Mouse (Mus musculus) limb, embryonic 10.5 days (tissue): Measurements from ENCODE around the gene Akr1b3. TPM values are rescaled to one million over a fixed set of nuclear protein-coding genes. Genes with fewer than 3 reads are reported as not detected.
"Not testable (repeated sequence)": the region's sequence is repeated elsewhere in the genome, so short reads cannot be mapped to it uniquely, and the experiment has no call there.

Source experiments
- DNase-seq: peaks from one replicate; pipeline ENCODE4 v3.0.0-alpha.2; 2017; ENCODE audit warnings: low spot score
- H3K27ac ChIP-seq: fragments of 300-500 bp; sonication (generic); 2 replicates; pipeline ENCODE4 v1.5.1; 2016; ENCODE audit warnings: mild to moderate bottlenecking
- H3K27me3 ChIP-seq: fragments of 300-500 bp; sonication (generic); 2 replicates; pipeline ENCODE4 v1.6.1; 2016; ENCODE audit warnings: low read depth, mild to moderate bottlenecking; ENCODE audit not compliant: poor library complexity, severe bottlenecking
- H3K36me3 ChIP-seq: fragments of 300-500 bp; sonication (generic); 2 replicates; pipeline ENCODE4 v1.6.1; 2016; ENCODE audit warnings: mild to moderate bottlenecking, moderate library complexity
- H3K4me1 ChIP-seq: fragments of 300-500 bp; sonication (generic); 2 replicates; pipeline ENCODE4 v1.6.1; 2016
- H3K4me3 ChIP-seq: fragments of 300-500 bp; sonication (generic); 2 replicates; pipeline ENCODE4 v1.5.1; 2016; ENCODE audit warnings: mild to moderate bottlenecking, moderate library complexity
- H3K9me3 ChIP-seq: fragments of 300-500 bp; sonication (generic); replicated peaks from 2 replicates; pipeline ENCODE4 v1.6.1; 2016; ENCODE audit warnings: mild to moderate bottlenecking
- WGBS: fragments of 180-500 bp; shearing (Covaris S2); methylation state at CpG from one replicate; pipeline ENCODE4 v1.1.7; 2016; 5-methylcytosine and 5-hydroxymethylcytosine counted together
- polyA plus RNA-seq: library from polyadenylated mRNA; unstranded; fragments of >200 nt; fragmentation: Nextera tagmentation; extraction: Ambion mirVana; gene quantifications from 2 replicates; pipeline ENCODE4 v1.2.1, GENCODE M21; 2016

The Akr1b3 gene
- polyA plus RNA-seq, 1 experiment from 2014 or later = 238 TPM

- WGBS = 21% methylated on average over 9 of the region's 9 CpGs
- Histone ChIP-seq H3K27me3 (no peaks in the 10 kb centered on the region), H3K4me1 (peaks cover 9% of the 10 kb centered on the region; the same call in 1 of the 2 replicates), H3K27ac (peak overlapping the region; percentile 19; the same call in 1 of the 2 replicates), H3K9me3 (no peaks in the 10 kb centered on the region), H3K36me3 (no peaks in the 10 kb centered on the region), H3K4me3 (no peak overlapping the region)
- DNase-seq = peak; percentile 53
Observed at GRCm38 (mm10) chr6:34344935-34345334, 27.7 kb upstream of the Akr1b3 start.

DNA sequence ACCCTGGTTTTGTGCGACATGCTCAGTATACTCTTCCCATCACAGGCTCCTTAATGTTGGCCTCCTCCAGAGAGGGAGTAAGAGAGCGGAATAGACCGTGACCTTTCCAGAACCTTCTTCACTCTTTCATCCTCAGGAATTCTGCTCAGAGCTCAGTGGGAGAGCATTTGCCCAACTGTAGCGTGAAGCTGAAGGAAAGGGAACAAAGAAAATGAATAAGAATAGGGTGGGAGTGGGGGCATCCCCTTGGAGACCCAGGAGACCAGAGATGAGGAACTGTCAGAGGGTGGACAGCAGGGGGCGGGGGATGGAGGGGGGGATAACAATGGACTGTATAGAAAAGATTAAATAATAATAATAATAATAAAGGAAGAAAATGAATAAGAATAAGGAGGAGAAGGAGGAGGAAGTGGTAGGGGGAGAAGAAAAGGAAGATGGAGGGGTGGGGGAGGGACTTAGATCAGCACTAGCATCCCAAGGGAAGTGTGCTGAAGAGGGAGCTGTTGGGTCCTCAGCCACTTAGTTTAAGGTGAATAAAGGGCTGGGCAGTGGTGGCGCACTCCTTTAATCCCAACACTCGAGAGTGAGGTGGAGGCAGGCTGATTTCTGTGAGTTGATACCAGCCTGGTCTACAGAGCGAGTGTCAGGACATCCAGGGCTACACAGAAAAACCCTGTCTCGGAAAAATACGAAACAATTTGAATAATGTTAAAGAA, 27.0 kb upstream of the Akr1b3 start:
- no peak for DNase-seq
- WGBS = 60% methylated on average over 10 of the region's 10 CpGs
- H3K36me3 ChIP-seq = no peaks in the 10 kb centered on the region
- H3K4me1 ChIP-seq = peaks cover 9% of the 10 kb centered on the region; the same call in 1 of the 2 replicates
- no peaks in the 10 kb centered on the region for H3K9me3 ChIP-seq
- no peaks in the 10 kb centered on the region for H3K27me3 ChIP-seq
- H3K27ac ChIP-seq = no peak overlapping the region
- no peak overlapping the region for H3K4me3 ChIP-seq

DNA sequence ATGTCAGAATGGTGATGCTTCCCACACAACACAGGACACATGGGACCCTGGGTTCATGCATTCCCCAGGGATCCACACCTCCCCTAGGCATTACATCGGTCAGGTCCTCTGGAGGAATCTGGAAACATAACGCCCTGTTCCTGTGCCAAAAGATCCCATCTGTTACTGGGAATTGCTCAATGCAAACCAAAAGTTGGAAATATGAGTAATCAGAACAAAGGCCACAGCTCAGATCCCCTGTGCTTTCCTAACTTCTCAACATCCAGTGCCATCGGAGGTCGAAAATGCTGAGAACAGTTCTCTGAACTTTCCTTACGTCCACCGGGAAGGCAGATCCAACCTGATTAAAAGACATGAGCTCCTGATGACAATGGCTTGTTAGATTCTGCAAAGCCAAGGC, 26.1 kb upstream of the Akr1b3 start:
- no peaks in the 10 kb centered on the region for H3K9me3 ChIP-seq
- no peak overlapping the region for H3K4me3 ChIP-seq
- H3K36me3 ChIP-seq = no peaks in the 10 kb centered on the region
- DNase-seq = no peak
- 91% methylated on average over 6 of the region's 6 CpGs for WGBS
- H3K4me1 ChIP-seq = peaks cover 9% of the 10 kb centered on the region; the same call in 1 of the 2 replicates
- H3K27ac ChIP-seq = no peak overlapping the region
- H3K27me3 ChIP-seq = no peaks in the 10 kb centered on the region

DNA sequence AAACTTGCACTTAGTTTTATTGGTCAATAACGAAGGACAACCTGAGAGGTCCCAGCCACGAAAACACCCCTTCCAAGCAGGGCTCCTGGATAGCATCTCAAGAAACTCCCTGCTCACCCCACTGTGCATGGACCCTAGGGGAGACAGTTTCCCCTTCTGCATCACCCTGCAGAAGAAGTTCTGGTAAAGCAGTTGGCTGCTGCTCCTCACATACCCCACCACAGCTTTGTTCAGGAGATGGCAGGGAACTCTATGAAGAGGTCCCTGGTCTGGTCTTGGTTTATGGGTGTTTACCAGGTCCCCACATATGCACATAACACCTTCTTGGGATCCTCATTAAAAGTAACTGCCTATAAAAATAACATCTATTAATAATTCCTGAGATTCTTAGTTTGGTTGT, 25.2 kb upstream of the Akr1b3 start:
- peaks cover 9% of the 10 kb centered on the region; the same call in 1 of the 2 replicates for H3K4me1 ChIP-seq
- no peak overlapping the region for H3K27ac ChIP-seq
- DNase-seq = no peak
- WGBS = 77% methylated on average over 2 of the region's 2 CpGs
- H3K27me3 ChIP-seq = no peaks in the 10 kb centered on the region
- no peaks in the 10 kb centered on the region for H3K9me3 ChIP-seq
- H3K36me3 ChIP-seq = no peaks in the 10 kb centered on the region
- H3K4me3 ChIP-seq = no peak overlapping the region

GRCm38 (mm10) chr6:34341991-34342390, 24.7 kb upstream of the Akr1b3 start:
- Histone ChIP-seq H3K9me3 (no peaks in the 10 kb centered on the region), H3K27me3 (no peaks in the 10 kb centered on the region), H3K4me1 (peaks cover 9% of the 10 kb centered on the region; the same call in 1 of the 2 replicates), H3K27ac (no peak overlapping the region), H3K4me3 (no peak overlapping the region), H3K36me3 (no peaks in the 10 kb centered on the region)
- 91% methylated on average over 4 of the region's 4 CpGs for WGBS
- no peak for DNase-seq

DNA sequence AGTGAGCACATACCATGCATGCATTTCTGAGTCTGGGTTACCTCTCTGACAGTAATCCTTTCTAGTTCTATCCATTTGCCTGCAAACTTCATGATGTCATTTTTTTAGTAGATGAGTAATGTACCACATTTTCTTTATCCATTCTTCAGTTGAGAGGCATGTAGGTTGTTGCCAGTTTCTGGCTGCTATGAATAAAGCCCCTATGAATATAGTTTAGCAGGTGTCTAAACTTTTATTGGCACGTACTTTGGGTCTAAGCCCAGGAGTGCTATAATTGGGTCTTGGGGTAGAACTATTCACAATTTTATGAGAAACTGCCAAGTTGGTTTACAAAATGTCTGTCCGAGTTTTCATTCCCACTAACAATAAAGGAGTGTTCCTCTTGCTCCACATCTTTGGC, 20.5 kb upstream of the Akr1b3 start:
- H3K27ac ChIP-seq = no peak overlapping the region
- 91% methylated on average over 2 of the region's 2 CpGs for WGBS
- H3K36me3 ChIP-seq = no peaks in the 10 kb centered on the region
- no peaks in the 10 kb centered on the region for H3K9me3 ChIP-seq
- H3K4me3 ChIP-seq = no peak overlapping the region
- no peaks in the 10 kb centered on the region for H3K4me1 ChIP-seq
- H3K27me3 ChIP-seq = no peaks in the 10 kb centered on the region
- no peak for DNase-seq

DNA sequence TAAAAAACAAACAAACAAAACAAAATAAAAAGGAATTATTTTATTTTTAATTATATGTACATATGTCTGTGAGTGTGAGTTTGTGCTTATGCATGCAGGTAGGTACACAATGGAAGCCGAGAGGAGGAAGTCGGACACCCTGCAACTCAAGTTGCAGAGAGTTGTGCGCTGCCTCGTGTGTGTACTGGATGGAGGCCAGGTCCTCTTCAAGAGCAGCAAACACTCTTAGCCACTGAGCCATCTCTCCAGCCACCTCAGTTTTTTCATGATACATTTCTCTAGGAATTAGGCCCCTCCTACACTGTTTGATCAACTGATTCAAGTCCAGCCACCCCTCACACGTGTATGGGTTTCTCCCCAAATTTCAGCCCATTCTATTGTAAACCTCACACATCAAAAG, 17.4 kb upstream of the Akr1b3 start:
- H3K36me3 ChIP-seq = no peaks in the 10 kb centered on the region
- H3K4me1 ChIP-seq = no peaks in the 10 kb centered on the region
- no peak overlapping the region for H3K27ac ChIP-seq
- no peak for DNase-seq
- 92% methylated on average over 5 of the region's 5 CpGs for WGBS
- H3K27me3 ChIP-seq = no peaks in the 10 kb centered on the region
- H3K4me3 ChIP-seq = no peak overlapping the region
- H3K9me3 ChIP-seq = no peaks in the 10 kb centered on the region

- H3K36me3 ChIP-seq, H3K4me1 ChIP-seq, H3K27me3 ChIP-seq, H3K27ac ChIP-seq, H3K9me3 ChIP-seq, DNase-seq, H3K4me3 ChIP-seq: not testable (repeated sequence)
- 84% methylated on average over 12 of the region's 12 CpGs for WGBS
Observed at GRCm38 (mm10) chr6:34331804-34332203, 14.5 kb upstream of the Akr1b3 start.

DNA sequence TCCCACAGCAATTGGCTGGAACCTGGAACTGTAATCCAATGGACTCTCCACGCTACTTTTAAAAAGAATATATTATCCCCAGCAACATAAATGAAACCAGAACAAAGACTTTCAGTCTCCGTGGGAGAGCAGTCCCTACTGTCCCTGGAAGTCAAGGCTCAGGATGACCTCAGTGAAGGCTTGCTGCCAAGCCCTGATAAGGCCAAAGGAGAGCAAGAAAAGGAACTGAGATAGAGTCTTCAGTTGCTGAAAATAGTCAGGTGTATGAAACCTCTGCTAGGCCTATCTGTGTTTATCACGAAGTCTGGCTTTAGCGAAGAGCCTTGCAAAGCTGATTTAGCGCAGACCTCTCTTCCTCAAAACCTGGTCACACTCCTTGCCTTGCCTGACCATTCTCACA, 14.1 kb upstream of the Akr1b3 start:
- Histone ChIP-seq H3K27ac (no peak overlapping the region), H3K4me3 (no peak overlapping the region), H3K27me3 (no peaks in the 10 kb centered on the region), H3K36me3 (no peaks in the 10 kb centered on the region), H3K4me1 (no peaks in the 10 kb centered on the region), H3K9me3 (no peaks in the 10 kb centered on the region)
- DNase-seq = no peak
- WGBS = 94% methylated on average over 5 of the region's 5 CpGs

DNA sequence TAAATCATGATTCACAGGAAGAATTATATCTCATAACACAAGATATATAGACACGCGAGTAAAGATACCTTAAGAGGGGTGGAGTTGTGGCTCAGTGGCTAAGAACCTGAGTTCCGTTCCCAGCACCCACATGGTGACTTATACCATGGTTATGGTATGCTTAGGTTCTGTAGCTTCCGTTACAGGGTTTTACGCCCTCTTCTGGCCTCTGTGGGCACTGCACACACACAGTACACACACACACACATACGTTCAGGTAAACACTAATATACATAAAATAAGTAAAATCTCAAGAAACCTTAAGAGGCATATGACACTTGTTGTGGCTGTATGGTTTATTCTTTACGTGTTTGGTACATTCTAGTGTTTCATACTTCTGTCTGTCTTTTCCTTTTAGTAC, 4.8 kb upstream of the Akr1b3 start:
- Histone ChIP-seq H3K4me1 (peaks cover under 1% of the 10 kb centered on the region; the same call in 1 of the 2 replicates), H3K36me3 (no peaks in the 10 kb centered on the region), H3K27ac (no peak overlapping the region), H3K27me3 (0 out of 2 replicates have a peak, but pooled peaks cover 8% of the 10 kb centered on the region), H3K4me3 (no peak overlapping the region), H3K9me3 (no peaks in the 10 kb centered on the region)
- DNase-seq = no peak
- 95% methylated on average over 7 of the region's 7 CpGs for WGBS

DNA sequence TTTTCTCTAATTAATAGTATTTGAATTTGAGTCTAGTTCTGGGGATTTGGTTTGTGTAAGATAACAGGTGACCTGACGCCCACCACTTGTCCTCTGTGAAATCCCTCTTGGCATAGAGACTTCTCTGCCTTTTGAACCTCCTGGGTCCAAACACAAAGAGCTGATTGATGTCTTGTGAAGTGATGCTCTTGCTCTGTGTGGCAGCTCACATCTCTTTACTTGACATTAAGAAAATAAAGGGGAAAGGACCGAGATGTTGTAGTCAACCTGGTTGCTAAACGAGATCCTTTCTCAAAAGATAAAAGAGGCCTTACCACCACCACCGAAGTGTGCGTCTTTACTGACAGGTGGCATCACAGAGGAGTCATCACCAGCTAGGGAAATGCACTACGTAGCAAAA, 1.4 kb upstream of the Akr1b3 start:
- DNase-seq = no peak
- Histone ChIP-seq H3K27ac (no peak overlapping the region), H3K4me3 (no peak overlapping the region), H3K36me3 (no peaks in the 10 kb centered on the region), H3K27me3 (0 out of 2 replicates have a peak, but pooled peaks cover 8% of the 10 kb centered on the region), H3K9me3 (no peaks in the 10 kb centered on the region), H3K4me1 (peaks cover 22% of the 10 kb centered on the region)
- 78% methylated on average over 6 of the region's 6 CpGs for WGBS

DNA sequence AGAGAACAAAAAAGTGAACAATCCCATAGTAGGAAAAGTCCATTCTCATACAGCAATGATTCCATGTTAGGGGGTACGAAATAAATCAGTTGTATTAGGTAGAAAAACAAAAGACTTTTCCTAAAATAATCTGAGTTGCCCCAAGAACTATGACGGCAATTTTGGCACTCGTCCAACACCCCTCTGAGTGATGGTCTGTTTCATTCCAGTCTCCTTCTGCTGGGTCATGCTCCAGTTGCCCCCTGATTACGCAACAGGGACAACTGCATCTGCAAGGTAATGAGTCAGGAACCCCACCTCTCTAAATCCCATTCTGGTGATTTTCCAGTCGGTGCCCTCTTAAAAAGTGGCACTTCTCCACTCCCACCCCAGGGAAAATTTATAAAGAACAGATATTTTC, 894 bp upstream of the Akr1b3 start:
- Histone ChIP-seq H3K27ac (no peak overlapping the region), H3K9me3 (no peaks in the 10 kb centered on the region), H3K4me3 (no peak overlapping the region; the same call in 1 of the 2 replicates), H3K36me3 (peaks cover 2% of the 10 kb centered on the region; the same call in 1 of the 2 replicates), H3K4me1 (peaks cover 26% of the 10 kb centered on the region), H3K27me3 (0 out of 2 replicates have a peak, but pooled peaks cover 8% of the 10 kb centered on the region)
- WGBS = 77% methylated on average over 5 of the region's 5 CpGs
- DNase-seq = no peak

- no peak overlapping the region for H3K27ac ChIP-seq
- 90% methylated on average over 2 of the region's 2 CpGs for WGBS
- peaks cover 26% of the 10 kb centered on the region for H3K4me1 ChIP-seq
- H3K36me3 ChIP-seq = peaks cover 42% of the 10 kb centered on the region
- DNase-seq = no peak
- no peak overlapping the region for H3K4me3 ChIP-seq
- no peaks in the 10 kb centered on the region for H3K9me3 ChIP-seq
- H3K27me3 ChIP-seq = 0 out of 2 replicates have a peak, but pooled peaks cover 5% of the 10 kb centered on the region
Observed at GRCm38 (mm10) chr6:34313921-34314320, 3.4 kb downstream of the Akr1b3 start.
